Mouse (Mus musculus) cerebellum, postnatal 36 days (tissue): ENCODE data around the gene Erc2.
A peak's percentile ranks its signal among the peaks of the same experiment; 100 is the strongest.

ENCODE experiments used
- DNase-seq, 2 experiments: peaks; one replicate each; pipeline ENCODE4 v3.0.0; 2021 to 2022; ENCODE audit warnings: mixed read lengths in 2 of 2

Erc2 gene

DNA sequence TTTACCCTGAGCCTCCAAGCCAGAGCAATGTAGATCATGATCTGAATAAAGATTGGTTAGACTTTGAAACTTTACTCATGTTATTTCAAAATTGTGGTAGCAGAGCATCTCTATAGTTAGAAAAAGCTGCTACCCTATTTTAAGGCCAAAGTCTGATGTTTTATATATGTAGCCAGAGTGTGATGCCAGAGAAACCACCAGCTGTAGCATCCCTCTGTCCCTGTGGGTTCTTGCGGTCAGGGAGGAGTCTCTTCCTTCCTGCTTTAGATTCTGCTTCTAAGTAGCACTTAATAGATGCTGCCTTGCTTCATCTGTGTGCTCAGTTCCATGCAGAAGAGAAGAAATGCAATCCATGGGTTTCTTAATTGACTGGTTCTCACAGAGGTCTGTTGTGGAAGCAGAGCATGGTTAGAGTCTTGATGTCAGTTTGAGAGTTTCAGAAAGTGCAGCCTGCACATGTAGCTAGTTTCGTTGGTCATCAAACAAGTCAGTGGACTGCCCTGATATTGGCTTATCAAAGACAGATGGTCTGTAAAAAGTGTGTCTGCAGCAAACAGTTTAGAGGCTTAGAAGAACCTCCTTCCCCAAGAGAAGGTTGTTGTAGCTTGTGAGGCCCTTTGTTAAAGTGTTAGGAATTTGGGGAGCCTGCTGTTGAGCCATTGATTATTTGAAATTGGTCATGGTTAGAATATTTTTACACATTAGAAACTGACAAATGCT is 156.9 kb downstream of the Erc2 start:
- DNase-seq: no peak

DNA sequence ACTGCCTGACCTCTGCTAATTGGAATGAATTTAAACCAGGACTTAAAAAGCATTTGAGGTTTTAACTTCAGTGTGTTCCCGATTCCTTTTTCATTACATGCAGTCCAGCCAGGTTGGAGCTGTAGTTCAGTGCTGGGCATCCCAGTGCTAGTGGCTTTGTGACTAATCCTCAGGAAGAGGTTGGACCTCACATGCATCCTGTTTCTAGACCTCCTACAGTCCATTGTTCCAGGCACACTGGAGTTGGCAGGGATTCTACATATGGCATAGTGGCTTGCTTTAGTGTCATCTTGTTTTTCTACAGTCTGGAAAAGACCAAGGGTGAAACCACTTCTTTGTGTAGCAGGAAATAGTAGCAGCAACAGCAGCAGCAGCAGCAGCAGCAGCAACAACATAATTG is 159.0 kb downstream of the Erc2 start:
- DNase-seq: peak in 1 of 2 experiments; percentile 16

GRCm38 (mm10) chr14:27784826-27785225 is 162.6 kb downstream of the Erc2 start:
- DNase-seq: peak; percentile 32 to 49

GRCm38 (mm10) chr14:27785562-27785961 is 163.3 kb downstream of the Erc2 start:
- no peak for DNase-seq

DNA sequence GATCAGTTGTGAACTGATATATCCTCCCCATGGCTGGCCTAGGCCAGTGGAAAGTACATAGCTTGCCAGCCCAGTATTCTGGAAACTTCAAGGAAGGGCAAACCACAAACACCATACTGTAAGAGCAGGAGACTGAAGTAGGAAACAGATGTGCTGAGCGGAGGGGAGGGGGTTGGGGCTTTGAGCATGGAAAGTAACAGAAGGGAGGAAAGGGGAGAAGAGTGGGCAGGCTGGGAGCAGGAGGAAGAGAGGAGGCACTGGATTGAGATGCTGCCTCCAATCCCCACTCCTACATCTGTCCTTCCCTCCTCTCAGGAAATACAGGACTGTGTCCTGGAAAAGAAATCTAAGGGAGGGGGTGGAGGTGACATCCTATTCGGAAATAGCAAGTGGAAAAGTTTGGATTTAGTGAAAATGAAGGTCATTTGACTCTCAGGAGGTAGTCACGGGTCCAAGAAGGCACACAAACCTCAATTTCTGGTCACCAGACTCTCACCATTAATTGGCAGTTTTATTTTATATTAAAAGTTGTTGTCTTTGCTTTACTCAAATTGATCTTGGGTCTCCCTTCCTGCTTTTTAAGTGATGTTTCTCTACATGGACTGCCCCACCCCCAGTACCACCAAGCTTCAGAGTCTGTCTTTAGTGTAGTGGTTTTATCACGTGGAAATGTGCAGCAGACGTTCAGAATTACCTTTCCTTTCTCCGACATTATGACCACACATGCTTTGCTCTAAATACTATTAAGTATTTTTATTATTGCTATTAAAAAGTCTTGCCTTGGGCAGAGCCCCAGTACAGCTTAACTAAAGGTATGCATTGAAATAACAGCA is 167.1 kb downstream of the Erc2 start:
- DNase-seq: no peak

- no peak for DNase-seq
Observed at GRCm38 (mm10) chr14:27798184-27798934, 176.1 kb downstream of the Erc2 start.

- no peak for DNase-seq
Observed at GRCm38 (mm10) chr14:27800766-27801165, 178.5 kb downstream of the Erc2 start.

DNA sequence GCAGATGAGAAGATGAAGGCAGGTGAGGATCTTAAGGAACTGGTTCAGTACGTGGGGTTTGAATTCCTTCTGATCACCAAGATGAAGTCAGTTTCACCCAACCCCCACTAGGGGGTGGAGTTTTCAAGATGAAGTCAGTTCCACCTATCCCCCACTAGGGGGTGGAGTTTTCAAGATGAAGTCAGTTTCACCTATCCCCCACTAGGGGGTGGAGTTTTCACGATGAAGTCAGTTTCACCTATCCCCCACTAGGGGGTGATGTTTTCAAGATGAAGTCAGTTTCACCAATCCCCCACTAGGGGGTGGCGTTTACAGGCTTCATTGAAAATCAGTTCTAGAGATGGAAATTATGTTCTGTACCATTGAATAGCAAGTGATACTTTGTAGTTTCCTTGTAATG is 181.7 kb downstream of the Erc2 start:
- no peak for DNase-seq

- DNase-seq: no peak
Observed at GRCm38 (mm10) chr14:27805064-27805463, 182.8 kb downstream of the Erc2 start.

DNA sequence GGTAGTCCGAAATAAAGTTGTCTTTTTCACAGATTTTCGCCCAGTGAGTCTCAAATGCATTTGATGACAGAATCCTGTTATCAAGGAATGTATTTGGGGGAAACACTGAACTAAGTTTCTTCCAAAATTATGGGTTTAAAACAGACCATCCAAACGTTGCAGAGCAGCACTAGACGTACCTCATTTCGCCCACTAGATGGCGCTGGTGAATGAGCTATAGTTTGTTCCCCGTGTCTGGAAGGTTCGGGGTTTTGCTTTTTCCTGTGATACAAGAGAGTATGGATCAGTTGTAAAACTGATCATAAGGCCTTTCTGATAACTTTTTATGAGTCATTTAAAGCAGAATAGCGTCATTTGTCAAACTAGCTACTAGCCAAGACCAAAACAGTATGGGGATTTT is 185.9 kb downstream of the Erc2 start:
- peak; percentile 47 to 63 for DNase-seq

DNA sequence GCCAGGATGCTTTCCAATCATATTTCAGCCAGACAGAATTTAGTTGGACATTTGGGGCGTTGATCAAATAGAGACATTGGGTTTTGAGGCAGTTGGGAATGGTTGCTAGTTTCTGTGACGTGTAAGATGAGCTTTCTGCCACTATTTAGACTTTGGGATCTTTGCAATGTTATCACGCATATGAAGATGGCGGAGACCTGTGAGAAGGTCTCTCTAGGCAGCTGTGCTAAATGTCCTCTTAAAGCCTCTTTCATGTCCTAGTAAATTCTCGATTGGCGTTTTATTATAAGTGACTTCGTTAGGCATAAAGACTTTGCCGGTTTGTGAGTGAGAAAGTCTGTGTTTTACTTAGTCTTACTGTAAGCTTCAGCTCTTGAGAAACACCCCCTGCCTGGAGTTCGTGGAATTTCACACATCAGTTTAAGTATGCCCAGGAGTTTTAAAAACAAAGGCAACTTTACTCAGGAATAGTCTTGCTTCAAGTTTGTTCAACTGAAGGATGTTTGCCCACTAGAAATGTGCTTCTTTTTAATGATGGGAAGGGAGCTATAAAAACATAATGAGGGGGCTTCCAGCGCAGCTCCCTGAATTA is 186.4 kb downstream of the Erc2 start:
- no peak for DNase-seq

DNA sequence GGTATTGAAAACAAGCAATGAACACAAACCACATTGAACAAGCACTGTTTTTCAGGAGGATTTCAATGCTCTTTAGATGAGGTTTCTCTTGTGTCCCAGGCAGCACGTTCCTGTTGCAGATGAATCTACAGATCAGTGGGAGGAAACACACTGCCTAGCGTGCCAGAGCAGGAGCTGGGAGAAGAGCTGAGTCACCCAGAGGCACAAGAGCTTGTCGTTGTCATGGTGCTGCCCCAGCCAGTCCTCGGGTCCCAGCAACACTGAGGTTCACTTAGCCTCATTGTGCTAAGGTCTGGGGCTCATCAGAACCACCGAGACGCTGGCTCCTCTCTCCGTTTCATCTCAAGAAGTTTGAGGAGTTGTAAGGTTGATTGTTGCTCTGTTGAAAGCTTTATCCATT is 188.6 kb downstream of the Erc2 start:
- DNase-seq: no peak

GRCm38 (mm10) chr14:27811649-27812048 is 189.4 kb downstream of the Erc2 start:
- no peak for DNase-seq

DNA sequence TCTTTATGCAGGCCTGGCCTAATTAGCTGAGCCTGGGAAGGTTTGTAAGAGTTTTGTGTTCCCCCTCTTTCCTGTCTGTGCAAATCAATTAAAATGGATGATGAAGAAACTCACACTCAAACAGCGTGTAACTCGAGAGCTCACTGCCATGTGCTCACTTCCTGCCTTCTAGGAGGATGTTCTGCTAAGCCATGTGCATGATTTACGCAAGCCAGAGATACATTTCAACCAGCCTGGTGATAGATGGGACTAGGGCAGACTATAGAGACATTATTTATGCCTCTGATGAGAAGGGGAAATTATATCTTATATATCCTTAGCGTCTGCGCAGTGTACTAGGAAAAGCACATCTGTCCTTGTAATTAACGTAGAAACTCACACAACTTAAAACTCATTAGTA is 193.5 kb downstream of the Erc2 start:
- DNase-seq: no peak

DNA sequence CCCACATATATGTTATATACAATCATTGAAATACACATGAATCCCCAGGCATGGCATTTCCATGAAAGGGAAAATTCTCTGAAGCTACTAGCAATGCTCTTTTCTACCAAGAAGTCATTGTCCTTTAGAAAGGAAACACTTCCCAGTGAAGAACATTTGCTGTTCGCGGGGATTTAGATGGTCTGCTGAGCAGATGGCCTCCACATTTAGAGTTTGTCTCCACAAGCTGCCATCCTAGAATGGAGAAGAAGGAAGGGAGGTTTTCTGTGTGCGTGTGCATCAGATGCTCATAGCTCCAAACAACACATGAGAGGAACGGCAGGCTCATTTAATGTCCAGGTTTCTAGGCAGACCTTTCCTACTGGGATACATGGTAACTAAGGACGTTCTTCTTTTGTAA is 196.8 kb downstream of the Erc2 start:
- no peak for DNase-seq

DNA sequence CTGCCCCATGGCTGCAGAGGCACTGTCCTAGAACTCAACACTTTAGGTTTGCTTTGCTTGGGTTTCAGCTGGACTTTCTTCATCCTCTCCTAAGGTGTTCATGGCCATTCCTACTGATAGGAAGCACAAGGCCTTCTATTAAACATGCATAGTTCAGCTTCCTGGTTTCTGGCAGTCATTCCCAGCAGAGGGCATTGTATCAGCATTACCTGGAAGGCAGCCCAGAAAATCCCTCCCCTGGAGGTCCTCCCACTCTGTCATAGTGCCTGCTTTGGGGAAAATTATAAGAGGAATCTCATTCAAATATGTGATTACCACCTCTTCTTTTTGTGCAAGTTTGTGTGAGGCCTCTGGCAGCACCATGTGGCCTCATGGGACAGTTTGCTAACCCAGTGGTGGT is 199.6 kb downstream of the Erc2 start:
- peak; percentile 36 to 41 for DNase-seq

- no peak for DNase-seq
Observed at GRCm38 (mm10) chr14:27822566-27822965, 200.3 kb downstream of the Erc2 start.

- DNase-seq: no peak
Observed at GRCm38 (mm10) chr14:27823048-27823447, 200.8 kb downstream of the Erc2 start.

DNA sequence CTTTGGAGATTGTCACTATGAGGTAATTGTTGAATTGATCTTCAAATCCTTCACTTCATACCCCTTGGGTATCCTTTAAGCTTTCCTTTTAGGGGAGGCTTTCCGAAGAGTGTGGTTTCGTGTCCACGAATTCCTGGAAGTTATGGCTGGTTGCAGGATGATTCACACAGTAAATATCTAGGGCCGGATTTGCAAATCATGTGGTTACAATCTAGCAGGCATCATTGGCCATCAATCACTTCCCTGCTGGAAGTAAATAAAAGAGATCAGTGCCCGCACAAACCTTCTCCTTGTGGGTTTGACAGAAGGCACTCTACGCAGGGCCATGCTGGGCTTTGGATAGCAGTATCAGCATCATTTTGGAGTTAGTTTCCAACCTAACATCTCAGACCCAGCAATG is 201.7 kb downstream of the Erc2 start:
- DNase-seq: no peak

GRCm38 (mm10) chr14:27826829-27827228 is 204.6 kb downstream of the Erc2 start:
- DNase-seq: no peak

GRCm38 (mm10) chr14:27828089-27828488 is 205.9 kb downstream of the Erc2 start:
- no peak for DNase-seq

DNA sequence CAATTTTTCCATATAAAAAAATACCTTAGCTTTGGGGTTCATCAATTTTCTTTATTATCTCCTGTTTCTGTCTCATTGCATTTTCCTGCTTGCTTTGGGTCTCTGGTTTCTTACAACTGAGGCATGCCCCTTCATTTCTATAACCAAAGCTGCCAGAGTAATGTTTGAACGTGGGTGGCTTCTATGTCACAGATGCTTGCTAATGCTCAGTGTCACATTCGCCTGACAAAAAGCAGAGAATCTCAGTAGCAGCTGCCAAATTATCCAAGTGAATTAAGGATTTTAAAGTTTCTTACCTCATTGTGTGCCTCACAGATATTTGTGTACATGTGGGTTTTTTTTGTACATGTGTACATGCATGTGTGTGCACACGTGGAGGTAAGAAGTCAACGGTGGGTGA is 210.0 kb downstream of the Erc2 start:
- DNase-seq: no peak

DNA sequence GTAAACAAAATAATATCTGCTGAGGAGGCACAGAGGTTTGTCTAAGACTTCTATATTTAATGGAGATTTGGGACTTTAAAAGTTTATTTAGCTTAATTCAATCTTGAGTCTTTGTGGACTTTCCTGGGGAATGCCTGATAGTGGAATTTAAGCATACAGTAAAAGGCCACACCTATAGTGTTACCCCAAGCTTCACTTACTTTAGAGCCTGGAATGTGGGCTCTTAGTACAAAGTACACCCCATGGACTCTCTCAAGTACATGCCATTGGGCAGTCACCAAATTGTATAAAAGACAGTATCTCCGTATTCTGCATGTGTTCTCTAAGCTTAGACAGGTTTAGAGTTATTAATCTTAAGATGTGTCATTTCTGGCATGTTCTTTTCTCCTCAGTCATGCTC is 213.1 kb downstream of the Erc2 start:
- no peak for DNase-seq
